Mouse (Mus musculus) Muller cell, postnatal 12 days (primary cell): Measurements from ENCODE around the gene Kif26b.

Source experiments
- DNase-seq: peaks from one replicate; pipeline ENCODE4 v3.0.0-alpha.2; 2015; ENCODE audit errors: inconsistent ontology term

The Kif26b gene

DNA sequence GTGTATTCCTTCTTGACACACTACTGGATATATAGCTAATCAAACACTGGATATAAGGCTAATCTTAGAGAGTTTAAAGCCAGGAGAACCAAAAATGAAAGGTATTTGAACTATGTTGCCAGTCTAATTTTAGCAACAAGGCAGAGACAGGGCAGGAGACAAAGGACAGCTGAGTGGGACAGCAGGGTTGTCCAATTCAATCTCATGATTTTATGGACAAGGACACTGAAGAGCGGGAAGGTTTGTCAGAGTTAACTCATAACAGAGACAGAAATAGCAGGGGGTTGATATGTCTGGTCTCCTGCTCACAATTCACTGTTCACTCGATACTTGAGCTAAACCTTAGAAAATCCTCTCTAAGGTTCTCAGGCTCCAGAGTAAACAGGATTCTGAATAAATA is 187.5 kb downstream of the Kif26b start:
- peak; percentile 47 for DNase-seq

GRCm38 (mm10) chr1:178720821-178721220 is 191.9 kb downstream of the Kif26b start:
- DNase-seq, result no peak

DNA sequence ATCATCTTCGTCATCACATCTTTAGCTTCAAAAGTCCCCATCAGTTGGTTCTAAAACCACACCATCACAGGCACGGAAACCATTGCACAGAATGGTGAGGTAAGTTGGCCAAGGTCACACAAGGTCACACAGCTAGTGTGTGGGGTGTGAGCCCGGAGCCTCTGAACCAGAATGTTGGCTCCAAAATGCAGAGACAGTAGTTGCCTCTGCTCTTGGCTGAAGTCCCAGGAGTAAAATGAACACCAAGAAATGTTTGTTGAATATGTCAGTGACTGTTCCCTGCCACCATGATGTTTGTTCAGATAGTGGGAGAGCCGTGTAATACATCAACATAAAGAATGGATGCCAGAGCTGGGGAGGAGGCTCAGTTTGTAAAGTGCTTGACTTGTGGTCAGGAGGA is 193.9 kb downstream of the Kif26b start:
- DNase-seq, result no peak

- DNase-seq, result peak; percentile 9
These were observed 196.6 kb downstream of the Kif26b start for GRCm38 (mm10) chr1:178725536-178725935.

GRCm38 (mm10) chr1:178728256-178728655 is 199.3 kb downstream of the Kif26b start:
- DNase-seq, result no peak

- no peak for DNase-seq
These were observed 201.3 kb downstream of the Kif26b start for GRCm38 (mm10) chr1:178730271-178730670.

DNA sequence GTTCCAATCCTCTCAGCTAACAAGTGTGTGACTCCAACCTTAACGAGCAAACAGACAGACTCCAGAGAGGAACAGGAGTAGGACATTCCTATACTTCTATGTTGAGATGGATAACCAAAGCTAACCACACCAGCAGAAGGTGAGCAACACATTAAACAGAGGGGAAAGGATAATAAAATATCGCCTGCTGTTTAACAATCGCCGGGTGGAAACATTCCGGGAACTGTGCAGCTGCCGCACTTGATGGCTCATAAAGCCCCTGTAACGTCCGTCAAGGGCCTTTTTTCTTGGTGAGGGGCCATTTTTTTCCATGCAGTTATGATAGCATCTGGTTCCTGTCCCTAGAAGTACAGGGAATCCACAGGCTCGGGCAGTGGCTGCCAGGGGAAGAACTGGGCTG is 204.1 kb downstream of the Kif26b start:
- DNase-seq, result no peak

DNA sequence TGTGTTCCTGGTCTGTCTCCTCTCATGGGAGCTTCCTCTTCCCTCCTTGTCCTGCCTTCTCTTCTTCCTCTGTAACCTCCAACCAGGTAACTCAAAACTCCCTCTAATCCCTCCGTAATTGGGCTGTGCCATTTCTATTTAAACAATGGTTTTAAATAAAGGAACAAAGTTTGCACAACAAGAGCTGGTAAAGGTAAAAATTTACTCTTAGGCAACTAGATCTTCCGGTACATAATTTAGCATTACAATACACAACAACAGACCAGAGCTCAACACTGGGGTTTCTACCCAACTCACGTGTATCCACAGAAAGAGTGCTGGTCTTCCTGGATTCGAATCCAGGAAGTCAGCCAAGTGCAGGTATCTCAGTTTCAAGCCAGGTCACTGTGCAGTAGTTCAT is 205.7 kb downstream of the Kif26b start:
- no peak for DNase-seq

DNA sequence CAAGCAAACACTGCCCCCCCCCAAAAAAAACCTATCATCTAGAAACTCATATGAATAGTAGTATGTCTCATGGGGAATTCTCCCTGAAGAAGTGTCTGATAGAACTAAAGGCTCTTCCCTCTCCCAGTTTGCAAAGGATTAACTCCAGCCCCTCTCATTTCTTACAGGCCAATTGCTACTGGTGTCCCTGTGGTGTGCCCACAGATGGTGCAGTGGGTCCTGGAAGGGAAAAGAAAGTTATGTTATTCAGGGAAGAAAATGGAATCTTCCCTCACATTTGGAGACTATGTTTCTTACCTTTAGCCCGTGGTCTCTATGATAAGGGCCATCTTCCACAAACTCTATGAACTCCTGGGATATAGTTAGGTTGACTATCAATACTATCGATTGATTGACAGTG is 208.0 kb downstream of the Kif26b start:
- no peak for DNase-seq

GRCm38 (mm10) chr1:178743820-178744219 is 214.9 kb downstream of the Kif26b start:
- no peak for DNase-seq

GRCm38 (mm10) chr1:178744526-178744925 is 215.6 kb downstream of the Kif26b start:
- DNase-seq, result no peak

DNA sequence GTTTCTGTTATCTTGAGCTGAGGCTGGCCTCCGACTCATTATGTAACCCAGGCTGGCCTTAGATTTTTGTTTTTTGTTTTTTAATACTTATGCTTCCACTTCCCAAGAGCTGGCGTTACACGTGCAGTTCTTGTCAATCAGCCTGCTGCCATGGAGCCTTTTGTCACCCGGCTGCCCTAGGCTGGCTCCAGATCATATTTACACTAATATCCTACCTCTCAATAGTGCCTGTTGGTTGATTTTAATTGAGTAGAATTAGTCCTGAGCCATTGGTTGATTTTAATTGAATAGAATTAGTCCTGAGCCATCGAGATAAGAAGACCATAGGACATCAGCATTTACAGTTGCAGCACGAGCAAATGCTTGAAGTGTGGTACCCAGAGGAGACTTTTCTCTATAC is 216.0 kb downstream of the Kif26b start:
- no peak for DNase-seq

DNA sequence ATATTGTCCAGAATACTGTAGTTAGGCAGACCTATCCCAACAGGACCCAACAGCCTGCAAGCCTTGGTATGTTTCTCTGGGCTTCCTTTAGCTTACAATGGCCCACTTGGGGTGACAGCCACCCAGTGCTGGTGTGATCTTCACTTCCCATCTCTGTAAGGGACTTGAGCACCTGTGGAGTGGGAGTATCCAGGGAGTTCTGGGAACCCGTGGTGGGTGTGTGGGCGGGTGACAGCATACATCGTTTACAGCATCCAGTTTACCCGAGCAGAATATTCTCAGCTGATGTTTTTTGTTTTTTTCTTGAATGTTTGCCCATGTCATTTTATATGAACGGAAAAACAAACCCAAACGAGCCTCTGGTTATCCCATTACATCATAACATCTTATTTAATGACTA is 216.5 kb downstream of the Kif26b start:
- DNase-seq, result peak; percentile 17

- DNase-seq, result peak; percentile 78
These were observed 218.6 kb downstream of the Kif26b start for GRCm38 (mm10) chr1:178747279-178748221.

DNA sequence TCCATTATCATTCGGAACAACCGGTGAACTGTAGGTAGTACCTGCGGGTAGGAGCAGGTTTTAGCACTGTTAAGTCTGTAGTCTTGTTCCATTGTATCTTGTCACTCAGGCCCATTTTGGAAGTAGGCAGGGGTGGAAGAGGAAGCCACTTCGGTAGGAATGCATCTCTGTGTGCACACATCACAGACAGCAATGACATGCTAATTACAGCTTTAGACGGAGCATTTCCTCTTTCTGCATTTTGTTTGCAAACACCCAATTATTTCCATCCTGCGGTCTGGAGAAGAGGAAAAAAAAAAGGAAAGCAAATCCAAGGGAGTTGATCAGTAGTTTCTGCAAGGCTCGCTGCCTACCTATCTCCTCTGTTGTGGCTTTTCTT is 219.3 kb downstream of the Kif26b start:
- DNase-seq, result peak; percentile 57

DNA sequence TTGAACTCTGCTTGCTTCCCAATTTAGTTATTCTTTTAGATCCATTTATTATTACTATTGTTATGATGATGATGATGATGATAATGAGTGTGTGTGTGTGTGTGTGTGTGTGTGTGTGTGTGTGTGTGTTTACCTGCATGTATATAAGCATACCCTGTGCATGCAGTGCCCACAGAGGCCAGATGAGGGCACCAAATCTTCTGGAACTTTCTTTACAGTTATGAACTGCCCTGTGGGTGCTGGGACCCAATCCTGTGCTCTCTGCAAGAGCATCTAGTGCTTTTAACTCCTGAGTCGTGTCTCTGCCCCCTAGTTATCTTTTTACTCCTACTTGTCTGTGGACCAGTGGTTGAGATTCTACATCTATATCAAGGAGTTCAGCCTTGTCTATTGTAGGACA is 219.7 kb downstream of the Kif26b start:
- no peak for DNase-seq

DNA sequence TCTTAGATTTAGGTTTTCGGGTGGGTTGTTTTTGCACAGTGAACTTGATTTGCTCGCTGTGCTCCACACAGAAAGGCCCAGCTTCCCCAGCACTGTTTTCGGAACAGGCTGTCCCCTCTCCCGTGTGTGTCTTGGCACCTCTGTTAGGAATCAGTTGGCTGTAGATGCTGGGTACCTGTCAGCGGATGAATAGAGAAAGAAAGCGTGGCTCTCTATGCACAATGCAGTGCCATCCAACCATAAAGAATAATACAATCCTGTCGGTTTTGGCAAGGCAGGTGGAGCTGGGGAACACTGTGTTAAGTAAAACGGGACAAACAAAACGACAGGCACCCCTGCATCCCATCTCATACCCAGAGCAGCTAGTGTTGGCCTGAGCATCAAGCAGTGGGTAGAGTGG is 220.9 kb downstream of the Kif26b start:
- no peak for DNase-seq

- DNase-seq, result peak; percentile 76
These were observed 229.5 kb downstream of the Kif26b start for GRCm38 (mm10) chr1:178758441-178758840.

DNA sequence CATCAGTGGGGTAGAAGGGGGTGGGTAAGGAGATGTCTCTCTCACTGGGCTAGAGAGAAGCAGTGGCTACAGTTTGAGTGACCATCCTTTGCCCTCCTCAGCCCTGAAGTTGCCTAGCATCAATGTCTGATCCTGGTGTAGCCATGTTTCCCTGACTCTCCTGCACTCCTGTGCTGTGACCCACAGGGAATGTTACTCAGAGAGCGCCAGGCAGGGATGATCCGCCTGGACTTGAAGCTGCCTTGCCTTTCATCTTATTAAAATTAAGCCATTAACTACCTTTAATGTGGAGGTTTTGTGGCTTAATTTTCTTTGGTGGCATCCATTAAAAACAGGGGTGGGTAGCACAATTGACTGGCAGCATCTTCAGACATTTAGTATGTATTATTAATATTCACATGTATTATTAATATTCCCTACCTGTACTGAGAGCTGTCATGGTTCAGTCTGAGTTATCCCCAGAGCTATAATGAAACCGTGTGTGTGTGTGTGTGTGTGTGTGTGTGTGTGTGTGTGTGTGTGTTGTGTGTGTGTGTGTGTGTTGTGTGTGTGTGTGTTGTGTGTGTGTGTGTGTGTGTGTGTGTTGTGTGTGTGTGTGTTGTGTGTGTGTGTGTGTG is 233.3 kb downstream of the Kif26b start:
- no peak for DNase-seq

GRCm38 (mm10) chr1:178764914-178765313 is 236.0 kb downstream of the Kif26b start:
- DNase-seq, result no peak

GRCm38 (mm10) chr1:178765650-178766049 is 236.7 kb downstream of the Kif26b start:
- DNase-seq, result no peak

DNA sequence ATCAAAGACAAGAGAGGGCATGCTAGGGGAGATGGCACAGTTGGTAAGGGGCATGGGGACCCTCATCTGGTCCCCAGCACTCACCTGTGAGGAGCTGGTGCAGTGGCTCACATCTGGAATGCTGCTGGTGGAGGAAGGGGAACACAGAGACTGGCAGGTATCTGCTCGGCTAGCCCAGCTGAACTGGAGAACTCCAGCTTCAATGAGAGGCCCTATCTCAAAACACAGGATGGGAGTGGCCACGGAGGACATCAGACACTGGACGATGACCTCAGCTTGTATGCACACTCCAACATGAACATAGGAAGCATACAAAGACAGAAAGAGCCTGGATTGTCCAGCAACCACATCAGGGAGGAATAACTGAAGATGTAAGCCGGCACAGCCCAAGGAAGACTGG is 240.1 kb downstream of the Kif26b start:
- DNase-seq, result no peak

DNA sequence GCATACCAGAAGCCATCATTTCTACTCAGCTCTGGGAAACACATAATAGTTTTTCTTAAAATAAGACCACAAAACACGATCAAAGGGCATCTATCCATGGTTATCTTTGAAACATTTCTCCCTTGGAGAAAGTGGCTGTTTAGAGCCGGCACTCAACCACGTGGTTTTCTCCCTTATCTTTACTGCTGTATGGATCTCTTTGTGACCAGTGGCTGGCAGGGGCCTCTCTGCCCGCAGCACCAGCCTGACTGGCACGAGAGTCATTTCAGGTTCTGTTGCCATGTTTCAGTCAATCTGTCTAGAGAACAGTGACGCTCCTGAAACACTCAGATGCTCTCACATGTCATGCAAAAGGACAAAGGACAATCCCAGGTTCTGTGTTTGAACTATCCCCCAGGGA is 241.1 kb downstream of the Kif26b start:
- DNase-seq, result no peak
